Mouse (Mus musculus): ENCODE measurements around the gene Prph2. TPM values are rescaled to one million over a fixed set of nuclear protein-coding genes. Genes with fewer than 3 reads are reported as not detected.

The Prph2 gene
- polyA plus RNA-seq (2014; fragmentation: Illumina TruSeq; extraction: RNeasy Lipid Tissue Mini Kit (QIAGEN cat#74804); ENCODE audit: low replicate concordance) = not detected

GRCm38 (mm10) chr17:46910186-46910585 lies at the start of gene Prph2:
Gene Prph2, plus strand, starts transcription at chr17:46910459.

GRCm38 (mm10) chr17:46890116-46890815 lies 20.0 kb upstream of the Prph2 start, which contains the start of gene Tbcc:
Gene Tbcc, plus strand, starts transcription at chr17:46890684.

Other genes starting within 250 kb of the Prph2 start
- 2.2 TPM for gene Rrp36, start 236.1 kb upstream of the Prph2 start, polyA plus RNA-seq (2014; fragmentation: Illumina TruSeq; extraction: RNeasy Lipid Tissue Mini Kit (QIAGEN cat#74804); ENCODE audit: low replicate concordance)
- 1.9 TPM for gene Mea1, start 231.7 kb upstream of the Prph2 start, polyA plus RNA-seq (2014; fragmentation: Illumina TruSeq; extraction: RNeasy Lipid Tissue Mini Kit (QIAGEN cat#74804); ENCODE audit: low replicate concordance)
- 4.2 TPM for gene Klhdc3, start 229.5 kb upstream of the Prph2 start, polyA plus RNA-seq (2014; fragmentation: Illumina TruSeq; extraction: RNeasy Lipid Tissue Mini Kit (QIAGEN cat#74804); ENCODE audit: low replicate concordance)
- 9.8 TPM for gene Ppp2r5d, start 205.3 kb upstream of the Prph2 start, polyA plus RNA-seq (2014; fragmentation: Illumina TruSeq; extraction: RNeasy Lipid Tissue Mini Kit (QIAGEN cat#74804); ENCODE audit: low replicate concordance)
- gene Pex6, start 199.0 kb upstream of the Prph2 start, polyA plus RNA-seq (2014; fragmentation: Illumina TruSeq; extraction: RNeasy Lipid Tissue Mini Kit (QIAGEN cat#74804); ENCODE audit: low replicate concordance) = not detected
- not detected for gene Gnmt, start 181.3 kb upstream of the Prph2 start, polyA plus RNA-seq (2014; fragmentation: Illumina TruSeq; extraction: RNeasy Lipid Tissue Mini Kit (QIAGEN cat#74804); ENCODE audit: low replicate concordance)
- gene Cnpy3, start 158.2 kb upstream of the Prph2 start, polyA plus RNA-seq (2014; fragmentation: Illumina TruSeq; extraction: RNeasy Lipid Tissue Mini Kit (QIAGEN cat#74804); ENCODE audit: low replicate concordance) = 1.9 TPM
- not detected for gene Ptcra, start 146.7 kb upstream of the Prph2 start, polyA plus RNA-seq (2014; fragmentation: Illumina TruSeq; extraction: RNeasy Lipid Tissue Mini Kit (QIAGEN cat#74804); ENCODE audit: low replicate concordance)
- gene 2310039H08Rik, start 137.8 kb upstream of the Prph2 start, polyA plus RNA-seq (2014; fragmentation: Illumina TruSeq; extraction: RNeasy Lipid Tissue Mini Kit (QIAGEN cat#74804); ENCODE audit: low replicate concordance) = 11.9 TPM
- gene Rpl7l1, start 127.8 kb upstream of the Prph2 start, polyA plus RNA-seq (2014; fragmentation: Illumina TruSeq; extraction: RNeasy Lipid Tissue Mini Kit (QIAGEN cat#74804); ENCODE audit: low replicate concordance) = 16.6 TPM
- gene Bicral, start 52.0 kb upstream of the Prph2 start, polyA plus RNA-seq (2014; fragmentation: Illumina TruSeq; extraction: RNeasy Lipid Tissue Mini Kit (QIAGEN cat#74804); ENCODE audit: low replicate concordance) = 5.5 TPM
- gene Tbcc, start 19.8 kb upstream of the Prph2 start, polyA plus RNA-seq (2014; fragmentation: Illumina TruSeq; extraction: RNeasy Lipid Tissue Mini Kit (QIAGEN cat#74804); ENCODE audit: low replicate concordance) = 0.52 TPM
- gene Ubr2, start 100.1 kb downstream of the Prph2 start, polyA plus RNA-seq (2014; fragmentation: Illumina TruSeq; extraction: RNeasy Lipid Tissue Mini Kit (QIAGEN cat#74804); ENCODE audit: low replicate concordance) = 7.9 TPM